Mouse (Mus musculus) CH12F3 (cell line): ENCODE measurements around the gene Fam114a2.

Source experiments
- in situ Hi-C: fragments of 300-500 bp; cut with MboI; formaldehyde crosslinking; loops from 2 replicates; pipeline ENCODE4 v1.14.3; 2020; ENCODE audit warnings: low sequenced_read_pairs

Gene Fam114a2

GRCm38 (mm10) chr11:57454421-57454820, 64.0 kb downstream of the Fam114a2 start:
- in situ Hi-C loops: no loop called here

DNA sequence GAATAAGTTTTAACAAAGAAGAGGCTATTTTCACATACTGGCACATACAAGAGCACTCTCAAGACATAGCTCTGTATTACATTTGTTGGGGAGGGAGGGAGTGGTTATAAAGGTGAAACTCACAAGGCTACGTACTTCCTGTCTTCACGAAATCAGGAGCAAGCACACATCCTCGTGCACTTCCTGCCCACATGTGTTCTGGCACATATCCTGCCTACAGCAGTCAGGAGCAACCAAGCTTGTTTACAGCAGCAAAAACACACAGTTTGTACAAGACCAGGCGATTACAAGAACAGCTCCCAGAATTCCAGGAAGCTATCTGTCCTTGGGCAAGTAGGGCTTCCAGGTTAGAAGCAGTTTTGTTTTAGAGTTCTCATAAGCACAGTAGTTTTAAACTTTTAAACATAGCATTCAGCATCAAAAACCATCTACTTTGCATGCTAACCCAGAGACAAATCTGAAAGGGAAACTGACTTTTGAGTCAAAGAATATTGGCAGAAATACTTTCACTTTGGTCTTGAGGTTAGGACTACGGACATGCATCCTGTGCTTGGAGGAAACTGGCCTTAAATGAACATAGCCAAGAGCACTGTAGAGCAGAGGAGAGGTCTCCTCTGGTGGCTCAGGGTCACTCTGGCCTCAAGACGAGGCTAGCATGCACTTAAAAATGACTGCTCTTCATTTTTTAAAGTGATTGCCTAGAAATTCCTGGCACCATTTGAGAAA, 73.0 kb downstream of the Fam114a2 start:
- in situ Hi-C loops: no loop called here

GRCm38 (mm10) chr11:57434153-57434552, 84.3 kb downstream of the Fam114a2 start:
- in situ Hi-C loops: no loop called here
